Mouse (Mus musculus) bone marrow macrophage, adult 2 months (primary cell): ENCODE results near the gene Adap1.

Experiments used
- CTCF ChIP-seq: IDR thresholded peaks from 2 replicates; pipeline ENCODE4 v1.5.1; 2012; ENCODE audit warnings: low read depth, mild to moderate bottlenecking, low read length, moderate library complexity
- POLR2A ChIP-seq: IDR thresholded peaks from 2 replicates; pipeline ENCODE4 v1.6.1; 2012; ENCODE audit warnings: mild to moderate bottlenecking, low read depth, low read length, borderline replicate concordance

GRCm38 (mm10) chr5:139286142-139286941, 39.1 kb downstream of the Adap1 start:
- TF ChIP-seq CTCF (no peak), POLR2A (no peak)
